Mouse (Mus musculus) cerebellum, adult 18-20 months (tissue): ENCODE measurements around the gene Mip.
"Not testable (repeated sequence)": the region's sequence is repeated elsewhere in the genome, so short reads cannot be mapped to it uniquely, and the experiment has no call there.

Source experiments
- DNase-seq, 2 experiments: peaks; one replicate each; pipeline ENCODE4 v3.0.0; 2021

Mip gene

GRCm38 (mm10) chr10:128250565-128250964 is 24.9 kb downstream of the Mip start:
- DNase-seq, result no peak

- no peak for DNase-seq
These were observed 28.1 kb downstream of the Mip start, which contains the start of gene Apon for GRCm38 (mm10) chr10:128253677-128254255. Gene Apon, plus strand, starts transcription at chr10:128254096.

GRCm38 (mm10) chr10:128255925-128256324 is 30.3 kb downstream of the Mip start:
- no peak for DNase-seq

GRCm38 (mm10) chr10:128256328-128256727 is 30.7 kb downstream of the Mip start:
- no peak for DNase-seq

- no peak for DNase-seq
These were observed 33.3 kb downstream of the Mip start for GRCm38 (mm10) chr10:128258953-128259352.

GRCm38 (mm10) chr10:128259946-128260345 is 34.3 kb downstream of the Mip start:
- DNase-seq, result no peak

GRCm38 (mm10) chr10:128260376-128260775 is 34.7 kb downstream of the Mip start:
- not testable (repeated sequence) for DNase-seq

GRCm38 (mm10) chr10:128262300-128262699 is 36.7 kb downstream of the Mip start:
- DNase-seq, result peak in 1 of 2 experiments; percentile 25

GRCm38 (mm10) chr10:128263393-128264310 is 38.0 kb downstream of the Mip start:
- no peak for DNase-seq

GRCm38 (mm10) chr10:128268371-128268770 is 42.7 kb downstream of the Mip start, which contains the start of gene Apof:
Gene Apof, plus strand, starts transcription at chr10:128268671.
- no peak for DNase-seq

GRCm38 (mm10) chr10:128269206-128269910 is 43.7 kb downstream of the Mip start:
- no peak for DNase-seq

- DNase-seq, result peak; percentile 97 to 99
These were observed 44.7 kb downstream of the Mip start, which contains the start of gene Stat2 for GRCm38 (mm10) chr10:128270287-128270841. Gene Stat2, plus strand, starts transcription at chr10:128270559.

GRCm38 (mm10) chr10:128270866-128271265 is 45.2 kb downstream of the Mip start:
- DNase-seq, result no peak

GRCm38 (mm10) chr10:128271883-128272282 is 46.2 kb downstream of the Mip start:
- peak in 1 of 2 experiments; percentile 58 for DNase-seq

- not testable (repeated sequence) for DNase-seq
These were observed 47.3 kb downstream of the Mip start for GRCm38 (mm10) chr10:128272819-128273439.

GRCm38 (mm10) chr10:128275374-128275773 is 49.7 kb downstream of the Mip start:
- not testable (repeated sequence) for DNase-seq

GRCm38 (mm10) chr10:128278158-128278557 is 52.5 kb downstream of the Mip start:
- no peak for DNase-seq

GRCm38 (mm10) chr10:128280943-128281342 is 55.3 kb downstream of the Mip start:
- DNase-seq, result no peak
